Mouse (Mus musculus): ENCODE data around the gene Il1b. TPM values are rescaled to one million over a fixed set of nuclear protein-coding genes. Genes with fewer than 3 reads are reported as not detected.

Il1b gene
- polyA plus RNA-seq (2012; rRNA removed) = 0.31 and 0.57 TPM in 2 replicates

GRCm38 (mm10) chr2:129371039-129371438 is at the start of gene Il1b:
Il1b (minus strand) TSS chr2:129371139.

Other genes with a start within 250 kb of the Il1b start
- 40.4 and 54.3 TPM in 2 replicates for gene Chchd5, start 241.4 kb downstream of the Il1b start, polyA plus RNA-seq (2012; rRNA removed)
- gene Slc20a1, start 172.4 kb downstream of the Il1b start, polyA plus RNA-seq (2012; rRNA removed) = 18.1 and 23.5 TPM in 2 replicates
- 0.40 and 0.61 TPM in 2 replicates for gene Ckap2l, start 73.9 kb downstream of the Il1b start, polyA plus RNA-seq (2012; rRNA removed)
- 0.17 TPM in 1 of 2 replicates, not detected in the other for gene Il1a, start 61.2 kb downstream of the Il1b start, polyA plus RNA-seq (2012; rRNA removed)
- gene F830045P16Rik, start 165.5 kb upstream of the Il1b start, polyA plus RNA-seq (2012; rRNA removed) = 0.08 TPM in 1 of 2 replicates, not detected in the other
- gene Sirpa, start 221.7 kb upstream of the Il1b start, polyA plus RNA-seq (2012; rRNA removed) = 51.9 and 55.9 TPM in 2 replicates

Data from ovary, adult 2 months (tissue).